Mouse (Mus musculus) liver, embryonic 12.5 days (tissue): Measurements from ENCODE around the gene Ttc38. TPM values are rescaled to one million over a fixed set of nuclear protein-coding genes. Genes with fewer than 3 reads are reported as not detected.

Source experiments
- ATAC-seq: fragments of 200-750 bp; cut with Nextera tagmentation; 2 replicates; pipeline ENCODE4 v1.8.0; 2017; ENCODE audit warnings: moderate number of reproducible peaks, mild to moderate bottlenecking, moderate library complexity
- H3K27ac ChIP-seq: fragments of 300-500 bp; sonication (generic); 2 replicates; pipeline ENCODE4 v1.5.1; 2016; ENCODE audit warnings: mild to moderate bottlenecking
- H3K27me3 ChIP-seq: fragments of 300-500 bp; sonication (generic); replicated peaks from 2 replicates; pipeline ENCODE4 v1.6.1; 2016; ENCODE audit warnings: mild to moderate bottlenecking, moderate library complexity
- H3K36me3 ChIP-seq: fragments of 300-500 bp; sonication (generic); 2 replicates; pipeline ENCODE4 v1.6.1; 2016; ENCODE audit warnings: mild to moderate bottlenecking, moderate library complexity
- H3K4me1 ChIP-seq: fragments of 300-500 bp; sonication (generic); 2 replicates; pipeline ENCODE4 v1.6.1; 2016
- H3K4me2 ChIP-seq: fragments of 300-500 bp; sonication (generic); 2 replicates; pipeline ENCODE4 v1.6.1; 2016; ENCODE audit warnings: mild to moderate bottlenecking, moderate library complexity
- H3K4me3 ChIP-seq: fragments of 300-500 bp; sonication (generic); 2 replicates; pipeline ENCODE4 v1.5.1; 2016; ENCODE audit warnings: mild to moderate bottlenecking, moderate library complexity
- H3K9ac ChIP-seq: fragments of 300-500 bp; sonication (generic); 2 replicates; pipeline ENCODE4 v1.6.1; 2016; ENCODE audit warnings: mild to moderate bottlenecking, moderate library complexity
- H3K9me3 ChIP-seq: fragments of 300-500 bp; sonication (generic); replicated peaks from 2 replicates; pipeline ENCODE4 v1.6.1; 2016; ENCODE audit warnings: mild to moderate bottlenecking, moderate library complexity
- WGBS: fragments of 180-500 bp; shearing (Covaris S2); methylation state at CpG from one replicate; pipeline ENCODE4 v1.1.7; 2016; ENCODE audit not compliant: insufficient replicate concordance; 5-methylcytosine and 5-hydroxymethylcytosine counted together
- polyA plus RNA-seq: library from polyadenylated mRNA; unstranded; fragments of >200 nt; fragmentation: Nextera tagmentation; extraction: Ambion mirVana; gene quantifications from 2 replicates; pipeline ENCODE4 v1.2.1, GENCODE M21; 2016

The Ttc38 gene
- 5.2 and 6.0 TPM in 2 replicates for polyA plus RNA-seq

DNA sequence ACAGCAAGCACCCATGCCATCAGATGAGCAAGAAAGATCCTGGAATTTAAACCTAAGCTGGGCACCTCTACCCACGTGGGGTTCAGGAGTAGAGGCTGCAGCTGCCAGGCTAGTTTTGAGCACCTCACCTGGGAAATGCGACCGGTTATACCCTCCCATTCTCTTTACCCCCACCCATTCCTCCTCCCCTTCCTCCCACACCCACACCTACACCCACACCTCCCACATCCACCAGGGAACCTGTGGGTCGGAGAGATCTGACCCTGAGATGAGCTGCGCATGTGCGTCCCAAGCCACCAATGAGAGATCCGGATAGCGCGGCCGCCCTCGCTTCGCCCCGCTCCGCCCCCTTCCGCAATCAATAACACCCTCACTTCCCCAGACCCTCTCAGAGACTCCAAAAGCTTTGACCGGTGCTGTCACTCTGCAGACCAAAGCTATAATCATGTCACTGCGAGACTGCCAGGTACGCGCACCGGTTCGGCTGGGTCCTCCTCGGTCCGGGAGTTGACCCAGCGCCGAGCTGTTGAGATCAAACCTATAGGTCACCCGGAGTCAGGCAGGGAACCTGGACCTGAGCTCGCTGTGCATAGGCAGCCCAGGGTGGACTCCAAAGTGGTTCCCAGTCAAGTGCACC is at the start of gene Ttc38:
Gene Ttc38, plus strand, starts transcription at position 353 of the 637 bp plus-strand sequence.
- Histone ChIP-seq H3K4me3 (peak within 1 kb of the TSS; percentile 64), H3K4me1 (peaks cover 57% of the 10 kb centered on the region), H3K9me3 (no peaks in the 10 kb centered on the region), H3K9ac (peak within 1 kb of the TSS; percentile 62), H3K27ac (peak within 1 kb of the TSS; percentile 76), H3K36me3 (no peaks in the 10 kb centered on the region), H3K4me2 (peak within 1 kb of the TSS; percentile 79), H3K27me3 (no peaks in the 10 kb centered on the region)
- peak; percentile 88 for ATAC-seq
- under 1% methylated on average over 27 of the region's 27 CpGs for WGBS

GRCm38 (mm10) chr15:85783146-85783545 is 49.0 kb upstream of the Ttc38 start:
- H3K4me2 ChIP-seq = no peak overlapping the region
- no peak overlapping the region for H3K9ac ChIP-seq
- no peak overlapping the region for H3K27ac ChIP-seq
- peaks cover 6% of the 10 kb centered on the region; the same call in 1 of the 2 replicates for H3K27me3 ChIP-seq
- H3K9me3 ChIP-seq = no peaks in the 10 kb centered on the region
- no peaks in the 10 kb centered on the region for H3K36me3 ChIP-seq
- WGBS = 78% methylated on average over 4 of the region's 4 CpGs
- no peak for ATAC-seq
- 0 out of 2 replicates have a peak, but pooled peaks cover 5% of the 10 kb centered on the region for H3K4me1 ChIP-seq
- H3K4me3 ChIP-seq = no peak overlapping the region

- no peak overlapping the region for H3K9ac ChIP-seq
- peaks cover 6% of the 10 kb centered on the region; the same call in 1 of the 2 replicates for H3K27me3 ChIP-seq
- H3K27ac ChIP-seq = no peak overlapping the region
- H3K4me2 ChIP-seq = no peak overlapping the region
- H3K36me3 ChIP-seq = no peaks in the 10 kb centered on the region
- no peak overlapping the region for H3K4me3 ChIP-seq
- H3K4me1 ChIP-seq = 0 out of 2 replicates have a peak, but pooled peaks cover 5% of the 10 kb centered on the region
- H3K9me3 ChIP-seq = no peaks in the 10 kb centered on the region
- 76% methylated on average over 3 of the region's 3 CpGs for WGBS
- ATAC-seq = no peak
These were observed 47.8 kb upstream of the Ttc38 start for GRCm38 (mm10) chr15:85784341-85784740.

DNA sequence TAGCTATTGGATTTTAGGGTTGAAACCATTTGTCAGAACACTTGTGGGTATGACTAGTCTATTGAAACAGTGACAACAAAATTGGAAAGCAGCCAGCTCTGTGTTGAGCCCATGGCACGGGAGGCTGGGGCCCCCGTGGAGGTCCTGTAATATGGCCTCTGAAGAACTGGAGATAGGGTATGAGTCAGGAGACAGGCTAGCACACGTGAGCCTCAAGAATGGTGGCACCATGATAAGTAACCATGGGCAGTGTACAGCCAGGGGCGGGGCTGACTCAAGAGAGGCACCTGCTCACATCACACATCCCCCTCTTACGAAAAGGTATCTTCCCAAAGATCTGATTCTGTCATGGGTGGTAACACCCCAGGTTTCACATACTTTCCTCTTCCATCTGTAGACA is 45.4 kb upstream of the Ttc38 start:
- Histone ChIP-seq H3K36me3 (no peaks in the 10 kb centered on the region), H3K4me3 (no peak overlapping the region), H3K27me3 (peaks cover 6% of the 10 kb centered on the region; the same call in 1 of the 2 replicates), H3K4me1 (0 out of 2 replicates have a peak, but pooled peaks cover 5% of the 10 kb centered on the region), H3K9me3 (no peaks in the 10 kb centered on the region), H3K27ac (no peak overlapping the region), H3K4me2 (no peak overlapping the region), H3K9ac (no peak overlapping the region)
- no peak for ATAC-seq
- WGBS = 59% methylated on average over 5 of the region's 5 CpGs

GRCm38 (mm10) chr15:85787482-85787881 is 44.6 kb upstream of the Ttc38 start:
- peak; percentile 55; the same call in 1 of the 2 replicates for ATAC-seq
- H3K4me3 ChIP-seq = no peak overlapping the region
- peaks cover 6% of the 10 kb centered on the region; the same call in 1 of the 2 replicates for H3K27me3 ChIP-seq
- 0 out of 2 replicates have a peak, but pooled peaks cover 5% of the 10 kb centered on the region for H3K4me1 ChIP-seq
- no peak overlapping the region for H3K27ac ChIP-seq
- no peak overlapping the region for H3K9ac ChIP-seq
- H3K36me3 ChIP-seq = no peaks in the 10 kb centered on the region
- H3K9me3 ChIP-seq = no peaks in the 10 kb centered on the region
- WGBS = 73% methylated on average over 6 of the region's 6 CpGs
- H3K4me2 ChIP-seq = no peak overlapping the region

- no peak overlapping the region for H3K27ac ChIP-seq
- 69% methylated on average over 4 of the region's 4 CpGs for WGBS
These were observed 44.1 kb upstream of the Ttc38 start for GRCm38 (mm10) chr15:85788051-85788450.

DNA sequence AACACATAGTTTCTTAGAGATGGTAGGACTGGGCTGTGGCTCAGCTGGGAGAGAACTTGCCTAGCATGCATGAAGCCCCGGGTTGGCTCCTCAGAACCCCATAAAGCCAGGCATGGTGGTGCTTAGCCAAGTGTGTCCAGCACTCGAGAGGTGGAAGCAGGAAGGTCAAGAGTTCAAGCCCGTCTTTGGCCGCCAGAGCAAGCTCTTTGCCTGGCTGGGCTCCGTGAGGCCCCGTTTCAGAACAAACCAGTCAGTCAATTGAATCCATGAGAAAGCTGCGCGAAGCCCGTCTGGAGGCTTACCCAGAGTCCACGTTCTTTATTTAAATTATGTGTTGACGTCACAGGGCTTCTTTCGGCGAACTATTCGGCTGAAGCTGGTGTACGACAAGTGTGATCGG is 43.5 kb upstream of the Ttc38 start:
- no peak overlapping the region for H3K9ac ChIP-seq
- peaks cover 10% of the 10 kb centered on the region; the same call in 1 of the 2 replicates for H3K27me3 ChIP-seq
- H3K4me1 ChIP-seq = 0 out of 2 replicates have a peak, but pooled peaks cover 5% of the 10 kb centered on the region
- H3K4me2 ChIP-seq = no peak overlapping the region
- H3K9me3 ChIP-seq = no peaks in the 10 kb centered on the region
- H3K36me3 ChIP-seq = no peaks in the 10 kb centered on the region
- no peak for ATAC-seq
- H3K27ac ChIP-seq = no peak overlapping the region
- 69% methylated on average over 16 of the region's 16 CpGs for WGBS
- no peak overlapping the region for H3K4me3 ChIP-seq

More at GRCm38 (mm10) chr15:85788051-85788450, 44.1 kb upstream of the Ttc38 start:
- Histone ChIP-seq H3K9ac (no peak overlapping the region), H3K36me3 (no peaks in the 10 kb centered on the region), H3K4me3 (no peak overlapping the region), H3K27me3 (peaks cover 9% of the 10 kb centered on the region; the same call in 1 of the 2 replicates), H3K4me2 (no peak overlapping the region), H3K9me3 (no peaks in the 10 kb centered on the region), H3K4me1 (0 out of 2 replicates have a peak, but pooled peaks cover 5% of the 10 kb centered on the region)
- no peak for ATAC-seq

DNA sequence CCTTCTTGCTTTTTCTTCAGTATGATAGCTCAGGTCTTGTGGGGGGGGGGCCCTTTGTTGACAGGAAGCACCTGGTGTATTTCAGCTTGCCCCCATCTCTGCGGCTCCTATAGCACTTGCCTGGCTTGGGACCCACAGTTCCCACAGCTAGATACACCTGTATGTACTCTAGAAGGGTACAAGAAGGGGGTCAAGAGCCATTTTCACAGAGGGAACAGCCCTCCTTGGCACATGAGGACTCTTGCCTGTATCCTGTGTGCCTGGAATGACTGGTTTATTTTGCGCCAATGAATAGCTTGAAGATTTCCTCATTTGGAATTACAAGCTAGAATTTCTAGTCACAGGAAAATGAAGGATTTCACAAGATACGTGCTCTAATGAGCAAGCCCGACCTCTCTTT is 40.7 kb upstream of the Ttc38 start:
- H3K9ac ChIP-seq = no peak overlapping the region
- H3K36me3 ChIP-seq = no peaks in the 10 kb centered on the region
- 0 out of 2 replicates have a peak, but pooled peaks cover 4% of the 10 kb centered on the region for H3K27me3 ChIP-seq
- no peak overlapping the region for H3K4me3 ChIP-seq
- H3K4me2 ChIP-seq = no peak overlapping the region
- ATAC-seq = no peak
- no peak overlapping the region for H3K27ac ChIP-seq
- H3K9me3 ChIP-seq = no peaks in the 10 kb centered on the region
- H3K4me1 ChIP-seq = 0 out of 2 replicates have a peak, but pooled peaks cover 5% of the 10 kb centered on the region
- WGBS = 69% methylated on average over 4 of the region's 4 CpGs

- Histone ChIP-seq H3K9ac (no peak overlapping the region), H3K27me3 (0 out of 2 replicates have a peak, but pooled peaks cover 4% of the 10 kb centered on the region), H3K27ac (no peak overlapping the region), H3K36me3 (no peaks in the 10 kb centered on the region), H3K4me3 (no peak overlapping the region), H3K4me2 (no peak overlapping the region), H3K4me1 (no peaks in the 10 kb centered on the region), H3K9me3 (no peaks in the 10 kb centered on the region)
- WGBS = 23% methylated on average over 1 of the region's 1 CpGs
- no peak for ATAC-seq
These were observed 39.3 kb upstream of the Ttc38 start for GRCm38 (mm10) chr15:85792819-85793218.

DNA sequence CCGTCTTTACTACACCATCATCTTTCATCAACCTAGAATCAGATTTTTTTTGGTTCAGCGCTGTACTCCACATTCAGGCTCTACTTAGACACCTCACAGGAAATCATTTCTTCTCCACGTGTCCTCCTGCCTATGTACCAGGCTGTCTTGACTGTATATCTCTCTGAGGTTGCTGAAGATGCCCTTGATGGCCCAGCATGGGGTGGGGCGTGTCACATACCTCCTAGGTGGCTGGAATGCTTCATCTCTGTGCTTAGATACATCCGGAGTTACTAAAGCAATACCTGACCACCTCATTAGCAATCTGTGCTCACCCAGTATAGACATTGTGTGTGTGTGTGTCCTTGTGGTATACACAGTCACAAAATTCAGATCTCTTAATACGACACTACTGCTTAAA is 36.6 kb upstream of the Ttc38 start:
- Histone ChIP-seq H3K9me3 (no peaks in the 10 kb centered on the region), H3K36me3 (no peaks in the 10 kb centered on the region), H3K4me2 (no peak overlapping the region), H3K27me3 (0 out of 2 replicates have a peak, but pooled peaks cover 4% of the 10 kb centered on the region), H3K27ac (no peak overlapping the region), H3K4me3 (no peak overlapping the region), H3K9ac (no peak overlapping the region), H3K4me1 (no peaks in the 10 kb centered on the region)
- WGBS = 58% methylated on average over 6 of the region's 6 CpGs
- no peak for ATAC-seq

- Histone ChIP-seq H3K27ac (no peak overlapping the region), H3K4me1 (no peaks in the 10 kb centered on the region), H3K9ac (no peak overlapping the region), H3K4me2 (no peak overlapping the region), H3K9me3 (no peaks in the 10 kb centered on the region), H3K4me3 (no peak overlapping the region), H3K36me3 (no peaks in the 10 kb centered on the region), H3K27me3 (peaks cover 4% of the 10 kb centered on the region; the same call in 1 of the 2 replicates)
- 69% methylated on average over 8 of the region's 8 CpGs for WGBS
- ATAC-seq = no peak
These were observed 33.4 kb upstream of the Ttc38 start for GRCm38 (mm10) chr15:85798676-85799075.

DNA sequence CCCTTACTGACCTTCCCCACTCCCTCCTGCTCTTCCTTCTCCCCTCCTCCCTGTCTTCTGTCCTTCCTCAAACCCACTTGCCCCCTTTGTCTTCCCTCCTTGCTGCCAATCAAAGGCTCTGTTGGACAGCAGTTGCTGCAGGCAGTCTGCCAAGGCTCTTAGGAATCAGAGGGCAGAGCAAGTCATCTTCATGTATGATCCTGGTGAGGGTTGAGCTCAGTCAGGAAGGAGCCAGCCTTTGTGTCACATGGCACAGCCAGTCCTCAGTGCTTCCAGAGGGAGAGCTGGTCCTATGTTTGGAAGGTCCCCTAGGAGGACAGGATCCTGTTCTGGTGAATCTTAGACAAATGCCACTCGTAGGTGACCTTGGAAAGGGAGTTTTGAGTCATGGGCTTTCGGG is 29.2 kb upstream of the Ttc38 start:
- H3K9me3 ChIP-seq = no peaks in the 10 kb centered on the region
- H3K36me3 ChIP-seq = 0 out of 2 replicates have a peak, but pooled peaks cover 6% of the 10 kb centered on the region
- ATAC-seq = no peak
- H3K27me3 ChIP-seq = peaks cover 4% of the 10 kb centered on the region; the same call in 1 of the 2 replicates
- no peak overlapping the region for H3K4me3 ChIP-seq
- H3K4me2 ChIP-seq = no peak overlapping the region
- WGBS = 54% methylated on average over 2 of the region's 2 CpGs
- no peaks in the 10 kb centered on the region for H3K4me1 ChIP-seq
- no peak overlapping the region for H3K9ac ChIP-seq
- no peak overlapping the region for H3K27ac ChIP-seq
